Mouse (Mus musculus) embryo, embryonic 11 days (tissue): ENCODE measurements at regions not wholly inside any gene's neighbourhood (a gene's known extent, or its start where the extent isn't known, plus 50 kb on each side); places are given as distances from the start of the nearest gene placed in this dataset.
A peak's percentile ranks its signal among the peaks of the same experiment; 100 is the strongest.

ENCODE experiments used
- DNase-seq: peaks from one replicate; pipeline ENCODE4 v3.0.0-alpha.2; 2015

- DNase-seq = no peak
These were observed 157.5 kb upstream of the B3gat1 start for GRCm38 (mm10) chr9:26575990-26576389.

- no peak for DNase-seq
These were observed 131.5 kb upstream of the B3gat1 start for GRCm38 (mm10) chr9:26601979-26602378.

GRCm38 (mm10) chr9:26604552-26604951 lies 129.0 kb upstream of the B3gat1 start:
- DNase-seq = no peak

GRCm38 (mm10) chr9:26611711-26612437 lies 121.7 kb upstream of the B3gat1 start:
- no peak for DNase-seq

GRCm38 (mm10) chr9:26622840-26623448 lies 110.6 kb upstream of the B3gat1 start:
- DNase-seq = no peak

- DNase-seq = no peak
These were observed 108.2 kb upstream of the B3gat1 start for GRCm38 (mm10) chr9:26625171-26625937.

- DNase-seq = peak; percentile 3
These were observed 100.5 kb upstream of the B3gat1 start for GRCm38 (mm10) chr9:26632891-26633650.

GRCm38 (mm10) chr9:26635211-26635610 lies 98.3 kb upstream of the B3gat1 start:
- no peak for DNase-seq

GRCm38 (mm10) chr9:26638586-26638985 lies 94.9 kb upstream of the B3gat1 start:
- no peak for DNase-seq

GRCm38 (mm10) chr9:26642302-26642701 lies 91.2 kb upstream of the B3gat1 start:
- DNase-seq = no peak

- DNase-seq = no peak
These were observed 90.7 kb upstream of the B3gat1 start for GRCm38 (mm10) chr9:26642831-26643230.

GRCm38 (mm10) chr9:26649506-26649905 lies 84.0 kb upstream of the B3gat1 start:
- no peak for DNase-seq

GRCm38 (mm10) chr9:26652920-26653319 lies 80.6 kb upstream of the B3gat1 start:
- DNase-seq = no peak

GRCm38 (mm10) chr9:26659366-26659765 lies 74.2 kb upstream of the B3gat1 start:
- no peak for DNase-seq

- no peak for DNase-seq
These were observed 70.0 kb upstream of the B3gat1 start for GRCm38 (mm10) chr9:26663544-26663943.

GRCm38 (mm10) chr9:26667835-26668234 lies 65.7 kb upstream of the B3gat1 start:
- DNase-seq = no peak

GRCm38 (mm10) chr9:26674059-26674757 lies 59.3 kb upstream of the B3gat1 start:
- DNase-seq = no peak

GRCm38 (mm10) chr9:26678288-26678687 lies 55.2 kb upstream of the B3gat1 start:
- peak; percentile 19 for DNase-seq

- DNase-seq = no peak
These were observed 52.0 kb upstream of the B3gat1 start for GRCm38 (mm10) chr9:26681516-26681915.
